Mouse (Mus musculus): ENCODE measurements around the gene Ank2. TPM values are rescaled to one million over a fixed set of nuclear protein-coding genes. Genes with fewer than 3 reads are reported as not detected.

Ank2 gene
- polyA plus RNA-seq, 1 experiment from 2014 or later: 118 TPM

- DNase-seq (ENCODE audit: low spot score) (no peak), ATAC-seq (ENCODE audit: low FRiP score) (no peak)
- H3K27me3 ChIP-seq (ENCODE audit: control insufficient read depth, insufficient read depth, low read length): no peaks in the 10 kb centered on the region
Measured at GRCm38 (mm10) chr3:127265732-127266131, 233.4 kb downstream of the Ank2 start.

GRCm38 (mm10) chr3:127265182-127265581 lies 234.0 kb downstream of the Ank2 start:
- no peak overlapping the region for H3K9ac ChIP-seq (ENCODE audit: low read depth, low read length)
- H3K4me1 ChIP-seq (replicated peaks; ENCODE audit: control insufficient read depth, insufficient read depth, low read length): peaks cover 3% of the 10 kb centered on the region
- WGBS: 84% methylated on average over 3 of the region's 3 CpGs
- no peaks in the 10 kb centered on the region for H3K27me3 ChIP-seq (ENCODE audit: control insufficient read depth, insufficient read depth, low read length)
- no peaks in the 10 kb centered on the region for H3K36me3 ChIP-seq (ENCODE audit: control insufficient read depth, insufficient read depth, low read length)
- no peak overlapping the region for H3K4me2 ChIP-seq (replicated peaks; ENCODE audit: low read depth, low read length)
- DNase-seq (ENCODE audit: low spot score) (no peak), ATAC-seq (ENCODE audit: low FRiP score) (no peak)
- H3K27ac ChIP-seq (ENCODE audit: low read depth, low read length): no peak overlapping the region
- no peak overlapping the region for H3K4me3 ChIP-seq (ENCODE audit: low read depth, low read length)
- H3K9me3 ChIP-seq (ENCODE audit: control insufficient read depth, low read length): no peaks in the 10 kb centered on the region

More at GRCm38 (mm10) chr3:127265732-127266131, 233.4 kb downstream of the Ank2 start:
- no peak overlapping the region for H3K9ac ChIP-seq (ENCODE audit: low read depth, low read length)
- H3K4me2 ChIP-seq (replicated peaks; ENCODE audit: low read depth, low read length): no peak overlapping the region
- H3K36me3 ChIP-seq (ENCODE audit: control insufficient read depth, insufficient read depth, low read length): no peaks in the 10 kb centered on the region
- no peaks in the 10 kb centered on the region for H3K9me3 ChIP-seq (ENCODE audit: control insufficient read depth, low read length)
- H3K4me1 ChIP-seq (replicated peaks; ENCODE audit: control insufficient read depth, insufficient read depth, low read length): no peaks in the 10 kb centered on the region; the same call in 1 of the 2 replicates
- 69% methylated on average over 5 of the region's 5 CpGs for WGBS
- H3K4me3 ChIP-seq (ENCODE audit: low read depth, low read length): no peak overlapping the region
- H3K27ac ChIP-seq (ENCODE audit: low read depth, low read length): no peak overlapping the region

- ATAC-seq (ENCODE audit: low FRiP score) (no peak), DNase-seq (ENCODE audit: low spot score) (no peak)
- Histone ChIP-seq H3K9ac (ENCODE audit: low read depth, low read length) (no peak overlapping the region), H3K4me3 (ENCODE audit: low read depth, low read length) (no peak overlapping the region), H3K4me2 (replicated peaks; ENCODE audit: low read depth, low read length) (no peak overlapping the region), H3K9me3 (ENCODE audit: control insufficient read depth, low read length) (no peaks in the 10 kb centered on the region), H3K4me1 (replicated peaks; ENCODE audit: control insufficient read depth, insufficient read depth, low read length) (peaks cover 9% of the 10 kb centered on the region; the same call in 1 of the 2 replicates), H3K27me3 (ENCODE audit: control insufficient read depth, insufficient read depth, low read length) (no peaks in the 10 kb centered on the region), H3K36me3 (ENCODE audit: control insufficient read depth, insufficient read depth, low read length) (no peaks in the 10 kb centered on the region), H3K27ac (ENCODE audit: low read depth, low read length) (0 out of 2 replicates have a peak overlapping the region, but pooled peaks have one; percentile 36)
- WGBS: 57% methylated on average over 7 of the region's 7 CpGs
Measured at GRCm38 (mm10) chr3:127260786-127261166, 238.4 kb downstream of the Ank2 start.

- Histone ChIP-seq H3K9me3 (ENCODE audit: control insufficient read depth, low read length) (no peaks in the 10 kb centered on the region), H3K27me3 (ENCODE audit: control insufficient read depth, insufficient read depth, low read length) (no peaks in the 10 kb centered on the region), H3K4me1 (replicated peaks; ENCODE audit: control insufficient read depth, insufficient read depth, low read length) (peaks cover 9% of the 10 kb centered on the region; the same call in 1 of the 2 replicates), H3K27ac (ENCODE audit: low read depth, low read length) (peak overlapping the region; percentile 36; the same call in 1 of the 2 replicates), H3K9ac (ENCODE audit: low read depth, low read length) (no peak overlapping the region), H3K4me2 (replicated peaks; ENCODE audit: low read depth, low read length) (no peak overlapping the region), H3K36me3 (ENCODE audit: control insufficient read depth, insufficient read depth, low read length) (no peaks in the 10 kb centered on the region), H3K4me3 (ENCODE audit: low read depth, low read length) (no peak overlapping the region)
- 53% methylated on average over 15 of the region's 15 CpGs for WGBS
- ATAC-seq (ENCODE audit: low FRiP score) (no peak), DNase-seq (ENCODE audit: low spot score) (no peak)
Measured at GRCm38 (mm10) chr3:127260007-127260785, 239.0 kb downstream of the Ank2 start.

GRCm38 (mm10) chr3:127258466-127259075 lies 240.6 kb downstream of the Ank2 start:
- WGBS: 29% methylated on average over 15 of the region's 15 CpGs
- H3K9me3 ChIP-seq (ENCODE audit: control insufficient read depth, low read length): no peaks in the 10 kb centered on the region
- H3K9ac ChIP-seq (ENCODE audit: low read depth, low read length): no peak overlapping the region
- H3K36me3 ChIP-seq (ENCODE audit: control insufficient read depth, insufficient read depth, low read length): no peaks in the 10 kb centered on the region
- DNase-seq (ENCODE audit: low spot score) (no peak), ATAC-seq (ENCODE audit: low FRiP score) (no peak)
- H3K4me3 ChIP-seq (ENCODE audit: low read depth, low read length): no peak overlapping the region
- H3K27ac ChIP-seq (ENCODE audit: low read depth, low read length): no peak overlapping the region
- no peaks in the 10 kb centered on the region for H3K27me3 ChIP-seq (ENCODE audit: control insufficient read depth, insufficient read depth, low read length)
- H3K4me2 ChIP-seq (replicated peaks; ENCODE audit: low read depth, low read length): peak overlapping the region; percentile 19; the same call in 1 of the 2 replicates
- H3K4me1 ChIP-seq (replicated peaks; ENCODE audit: control insufficient read depth, insufficient read depth, low read length): peaks cover 9% of the 10 kb centered on the region; the same call in 1 of the 2 replicates

GRCm38 (mm10) chr3:127257969-127258368 lies 241.2 kb downstream of the Ank2 start:
- H3K4me3 ChIP-seq (ENCODE audit: low read depth, low read length): peak overlapping the region; percentile 32
- peak overlapping the region; percentile 75 for H3K27ac ChIP-seq (ENCODE audit: low read depth, low read length)
- H3K4me2 ChIP-seq (replicated peaks; ENCODE audit: low read depth, low read length): peak overlapping the region; percentile 24
- peak; percentile 68 for DNase-seq (ENCODE audit: low spot score)
- H3K9me3 ChIP-seq (ENCODE audit: control insufficient read depth, low read length): no peaks in the 10 kb centered on the region
- H3K36me3 ChIP-seq (ENCODE audit: control insufficient read depth, insufficient read depth, low read length): no peaks in the 10 kb centered on the region
- H3K4me1 ChIP-seq (replicated peaks; ENCODE audit: control insufficient read depth, insufficient read depth, low read length): peaks cover 9% of the 10 kb centered on the region; the same call in 1 of the 2 replicates
- peak; percentile 75 for ATAC-seq (ENCODE audit: low FRiP score)
- 0% methylated on average over 7 of the region's 18 CpGs for WGBS
- H3K27me3 ChIP-seq (ENCODE audit: control insufficient read depth, insufficient read depth, low read length): no peaks in the 10 kb centered on the region
- H3K9ac ChIP-seq (ENCODE audit: low read depth, low read length): peak overlapping the region; percentile 52; the same call in 1 of the 2 replicates

GRCm38 (mm10) chr3:127257279-127257925 lies 241.7 kb downstream of the Ank2 start:
- Histone ChIP-seq H3K27me3 (ENCODE audit: control insufficient read depth, insufficient read depth, low read length) (no peaks in the 10 kb centered on the region), H3K9me3 (ENCODE audit: control insufficient read depth, low read length) (no peaks in the 10 kb centered on the region), H3K4me1 (replicated peaks; ENCODE audit: control insufficient read depth, insufficient read depth, low read length) (peaks cover 9% of the 10 kb centered on the region; the same call in 1 of the 2 replicates), H3K27ac (ENCODE audit: low read depth, low read length) (peak overlapping the region; percentile 75), H3K36me3 (ENCODE audit: control insufficient read depth, insufficient read depth, low read length) (no peaks in the 10 kb centered on the region), H3K4me3 (ENCODE audit: low read depth, low read length) (peak overlapping the region; percentile 32), H3K9ac (ENCODE audit: low read depth, low read length) (peak overlapping the region; percentile 41; the same call in 1 of the 2 replicates), H3K4me2 (replicated peaks; ENCODE audit: low read depth, low read length) (peak overlapping the region; percentile 24)
- peak; percentile 84 for DNase-seq (ENCODE audit: low spot score)
- ATAC-seq (ENCODE audit: low FRiP score): peak; percentile 94
- 0% methylated on average over 13 of the region's 13 CpGs for WGBS

- Histone ChIP-seq H3K27ac (ENCODE audit: low read depth, low read length) (no peak overlapping the region), H3K9me3 (ENCODE audit: control insufficient read depth, low read length) (no peaks in the 10 kb centered on the region), H3K4me1 (replicated peaks; ENCODE audit: control insufficient read depth, insufficient read depth, low read length) (peaks cover 9% of the 10 kb centered on the region; the same call in 1 of the 2 replicates), H3K4me2 (replicated peaks; ENCODE audit: low read depth, low read length) (no peak overlapping the region), H3K27me3 (ENCODE audit: control insufficient read depth, insufficient read depth, low read length) (no peaks in the 10 kb centered on the region), H3K36me3 (ENCODE audit: control insufficient read depth, insufficient read depth, low read length) (no peaks in the 10 kb centered on the region), H3K9ac (ENCODE audit: low read depth, low read length) (no peak overlapping the region), H3K4me3 (ENCODE audit: low read depth, low read length) (no peak overlapping the region)
- ATAC-seq (ENCODE audit: low FRiP score) (no peak), DNase-seq (ENCODE audit: low spot score) (no peak)
- WGBS: 67% methylated on average over 2 of the region's 2 CpGs
Measured at GRCm38 (mm10) chr3:127256681-127257080, 242.5 kb downstream of the Ank2 start.

Measured in hindbrain, embryonic 11.5 days (tissue).